Mouse (Mus musculus): ENCODE results near the gene Slc15a1. TPM values are rescaled to one million over a fixed set of nuclear protein-coding genes. Genes with fewer than 3 reads are reported as not detected.

Slc15a1 gene
- polyA plus RNA-seq, 1 experiment from 2014 or later: not detected

DNA sequence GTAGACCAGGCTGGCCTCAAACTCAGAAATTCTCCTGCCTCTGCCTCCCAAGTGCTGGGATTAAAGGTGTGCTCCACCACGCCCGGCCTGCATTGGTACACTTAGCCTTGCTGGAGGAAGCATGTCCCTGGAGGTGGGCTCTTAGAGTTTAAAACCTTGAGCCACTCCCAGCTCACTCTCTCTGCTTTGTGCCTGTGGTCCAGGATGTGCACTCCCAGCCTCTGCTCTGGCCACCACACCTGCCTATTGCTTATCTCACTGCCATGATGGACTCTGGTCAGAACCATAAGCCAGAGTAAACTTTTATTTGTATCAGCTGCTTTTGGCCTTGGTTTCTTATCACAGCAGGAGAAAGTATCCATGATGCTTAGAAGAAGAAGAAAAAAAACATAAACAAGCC is 40.7 kb downstream of the Slc15a1 start:
- Histone ChIP-seq H3K27ac (ENCODE audit: low read length) (no peak overlapping the region), H3K9ac (ENCODE audit: low read depth, low read length) (no peak overlapping the region), H3K9me3 (replicated peaks; ENCODE audit: control insufficient read depth, low read length, poor library complexity, severe bottlenecking) (no peaks in the 10 kb centered on the region), H3K4me1 (ENCODE audit: control insufficient read depth, insufficient read depth, low read length) (no peaks in the 10 kb centered on the region), H3K4me2 (ENCODE audit: low read length) (no peak overlapping the region), H3K27me3 (ENCODE audit: control insufficient read depth, insufficient read depth, low read depth, low read length) (no peaks in the 10 kb centered on the region), H3K4me3 (ENCODE audit: low read depth, low read length) (no peak overlapping the region), H3K36me3 (ENCODE audit: control insufficient read depth, insufficient read depth, low read length) (no peaks in the 10 kb centered on the region)
- no peak for ATAC-seq
- 97% methylated on average over 2 of the region's 2 CpGs for WGBS

DNA sequence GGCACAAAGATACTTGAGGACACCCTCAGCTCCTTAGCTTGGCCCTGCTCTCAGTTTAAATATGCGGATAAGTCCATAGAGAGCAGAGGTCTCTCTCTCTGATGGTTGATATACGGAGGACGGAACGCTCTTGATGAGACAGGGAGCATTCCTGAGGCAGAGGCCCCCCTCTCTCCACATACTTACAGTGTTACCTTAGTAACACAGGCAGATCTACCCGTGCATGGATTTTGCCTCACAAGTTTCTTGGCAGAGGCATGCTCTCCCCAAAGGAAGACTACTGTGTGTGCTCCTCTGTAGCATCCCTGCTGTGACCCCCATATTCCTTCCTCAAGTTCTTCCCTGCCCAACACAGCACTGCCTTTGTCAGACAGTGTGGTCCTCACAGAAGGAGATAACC is 42.3 kb downstream of the Slc15a1 start:
- H3K4me1 ChIP-seq (ENCODE audit: control insufficient read depth, insufficient read depth, low read length): no peaks in the 10 kb centered on the region
- 0 out of 2 replicates have a peak, but pooled peaks cover 4% of the 10 kb centered on the region for H3K9me3 ChIP-seq (replicated peaks; ENCODE audit: control insufficient read depth, low read length, poor library complexity, severe bottlenecking)
- H3K27ac ChIP-seq (ENCODE audit: low read length): no peak overlapping the region
- 22% methylated on average over 5 of the region's 5 CpGs for WGBS
- no peak overlapping the region for H3K9ac ChIP-seq (ENCODE audit: low read depth, low read length)
- no peak overlapping the region for H3K4me3 ChIP-seq (ENCODE audit: low read depth, low read length)
- no peaks in the 10 kb centered on the region for H3K36me3 ChIP-seq (ENCODE audit: control insufficient read depth, insufficient read depth, low read length)
- ATAC-seq: no peak
- no peaks in the 10 kb centered on the region for H3K27me3 ChIP-seq (ENCODE audit: control insufficient read depth, insufficient read depth, low read depth, low read length)
- no peak overlapping the region for H3K4me2 ChIP-seq (ENCODE audit: low read length)

DNA sequence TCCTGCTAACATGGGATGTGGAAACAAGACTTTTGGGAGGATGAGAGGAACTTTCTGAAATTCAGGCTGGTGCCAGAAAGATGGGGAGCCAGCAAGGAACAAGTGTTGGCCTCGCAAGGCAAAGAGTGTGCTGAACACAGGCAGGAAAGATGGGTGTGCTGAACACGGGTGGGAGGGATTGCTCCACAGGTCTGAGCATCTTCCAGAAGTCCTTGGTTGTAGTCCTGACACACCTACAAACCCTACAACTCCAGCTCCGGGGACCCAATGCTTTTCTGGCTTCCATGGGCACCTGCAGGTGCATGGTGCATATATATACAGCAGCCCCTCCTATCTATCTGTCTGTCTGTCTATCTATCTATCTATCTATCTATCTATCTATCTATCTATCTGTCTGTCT is 44.1 kb downstream of the Slc15a1 start:
- Histone ChIP-seq H3K4me2 (ENCODE audit: low read length) (no peak overlapping the region), H3K9me3 (replicated peaks; ENCODE audit: control insufficient read depth, low read length, poor library complexity, severe bottlenecking) (0 out of 2 replicates have a peak, but pooled peaks cover 4% of the 10 kb centered on the region), H3K27ac (ENCODE audit: low read length) (no peak overlapping the region), H3K27me3 (ENCODE audit: control insufficient read depth, insufficient read depth, low read depth, low read length) (no peaks in the 10 kb centered on the region), H3K4me3 (ENCODE audit: low read depth, low read length) (no peak overlapping the region), H3K4me1 (ENCODE audit: control insufficient read depth, insufficient read depth, low read length) (no peaks in the 10 kb centered on the region), H3K36me3 (ENCODE audit: control insufficient read depth, insufficient read depth, low read length) (no peaks in the 10 kb centered on the region), H3K9ac (ENCODE audit: low read depth, low read length) (no peak overlapping the region)
- ATAC-seq: no peak
- WGBS: 80% methylated on average over 3 of the region's 3 CpGs

DNA sequence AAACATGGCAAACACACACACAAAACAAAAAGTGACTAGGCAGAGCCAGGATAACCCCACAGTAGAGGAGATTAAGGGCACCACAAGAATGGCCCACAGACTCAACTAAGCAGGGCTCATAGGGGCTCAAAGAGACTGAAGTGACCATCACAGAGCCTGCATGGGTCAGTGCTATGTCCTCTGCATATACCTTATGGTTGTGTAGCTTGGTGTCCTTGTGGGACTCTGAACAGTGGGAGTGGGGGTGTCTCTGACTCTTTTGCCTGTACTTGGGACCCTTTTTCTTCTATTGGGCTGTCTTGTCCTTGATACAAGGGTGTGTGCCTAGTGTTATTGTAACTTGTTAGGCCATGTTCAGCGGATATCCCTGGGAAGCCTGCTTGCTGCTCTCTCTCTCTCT is 46.5 kb downstream of the Slc15a1 start:
- H3K4me3 ChIP-seq (ENCODE audit: low read depth, low read length): no peak overlapping the region
- H3K4me2 ChIP-seq (ENCODE audit: low read length): no peak overlapping the region
- 0 out of 2 replicates have a peak, but pooled peaks cover 4% of the 10 kb centered on the region for H3K9me3 ChIP-seq (replicated peaks; ENCODE audit: control insufficient read depth, low read length, poor library complexity, severe bottlenecking)
- H3K4me1 ChIP-seq (ENCODE audit: control insufficient read depth, insufficient read depth, low read length): no peaks in the 10 kb centered on the region
- no peaks in the 10 kb centered on the region for H3K36me3 ChIP-seq (ENCODE audit: control insufficient read depth, insufficient read depth, low read length)
- H3K27me3 ChIP-seq (ENCODE audit: control insufficient read depth, insufficient read depth, low read depth, low read length): no peaks in the 10 kb centered on the region
- H3K27ac ChIP-seq (ENCODE audit: low read length): no peak overlapping the region
- no peak overlapping the region for H3K9ac ChIP-seq (ENCODE audit: low read depth, low read length)
- 76% methylated on average over 1 of the region's 1 CpGs for WGBS
- no peak for ATAC-seq

DNA sequence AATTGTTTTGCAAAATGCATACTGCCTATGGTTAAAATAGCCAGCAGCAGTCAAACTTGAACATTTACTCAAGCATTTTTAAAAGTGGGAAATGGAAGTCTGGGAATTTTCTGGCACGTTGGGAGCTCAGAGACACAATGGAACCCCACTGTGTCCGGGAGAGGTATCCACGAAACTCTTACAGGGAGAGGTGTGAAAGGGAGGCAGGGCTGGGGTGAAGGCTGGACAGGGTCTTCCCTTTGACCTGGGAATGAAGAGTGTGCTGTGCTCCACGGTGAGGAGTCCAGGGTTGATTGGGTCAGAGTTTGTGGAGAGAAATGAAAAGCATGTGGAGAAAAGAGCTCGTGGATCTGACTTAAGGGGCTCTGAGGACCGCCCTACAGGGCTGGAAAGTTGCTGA is 47.5 kb downstream of the Slc15a1 start:
- Histone ChIP-seq H3K9ac (ENCODE audit: low read depth, low read length) (no peak overlapping the region), H3K9me3 (replicated peaks; ENCODE audit: control insufficient read depth, low read length, poor library complexity, severe bottlenecking) (0 out of 2 replicates have a peak, but pooled peaks cover 4% of the 10 kb centered on the region), H3K27ac (ENCODE audit: low read length) (no peak overlapping the region), H3K36me3 (ENCODE audit: control insufficient read depth, insufficient read depth, low read length) (no peaks in the 10 kb centered on the region), H3K4me2 (ENCODE audit: low read length) (no peak overlapping the region), H3K4me3 (ENCODE audit: low read depth, low read length) (no peak overlapping the region), H3K4me1 (ENCODE audit: control insufficient read depth, insufficient read depth, low read length) (no peaks in the 10 kb centered on the region), H3K27me3 (ENCODE audit: control insufficient read depth, insufficient read depth, low read depth, low read length) (no peaks in the 10 kb centered on the region)
- no peak for ATAC-seq
- 60% methylated on average over 6 of the region's 6 CpGs for WGBS

DNA sequence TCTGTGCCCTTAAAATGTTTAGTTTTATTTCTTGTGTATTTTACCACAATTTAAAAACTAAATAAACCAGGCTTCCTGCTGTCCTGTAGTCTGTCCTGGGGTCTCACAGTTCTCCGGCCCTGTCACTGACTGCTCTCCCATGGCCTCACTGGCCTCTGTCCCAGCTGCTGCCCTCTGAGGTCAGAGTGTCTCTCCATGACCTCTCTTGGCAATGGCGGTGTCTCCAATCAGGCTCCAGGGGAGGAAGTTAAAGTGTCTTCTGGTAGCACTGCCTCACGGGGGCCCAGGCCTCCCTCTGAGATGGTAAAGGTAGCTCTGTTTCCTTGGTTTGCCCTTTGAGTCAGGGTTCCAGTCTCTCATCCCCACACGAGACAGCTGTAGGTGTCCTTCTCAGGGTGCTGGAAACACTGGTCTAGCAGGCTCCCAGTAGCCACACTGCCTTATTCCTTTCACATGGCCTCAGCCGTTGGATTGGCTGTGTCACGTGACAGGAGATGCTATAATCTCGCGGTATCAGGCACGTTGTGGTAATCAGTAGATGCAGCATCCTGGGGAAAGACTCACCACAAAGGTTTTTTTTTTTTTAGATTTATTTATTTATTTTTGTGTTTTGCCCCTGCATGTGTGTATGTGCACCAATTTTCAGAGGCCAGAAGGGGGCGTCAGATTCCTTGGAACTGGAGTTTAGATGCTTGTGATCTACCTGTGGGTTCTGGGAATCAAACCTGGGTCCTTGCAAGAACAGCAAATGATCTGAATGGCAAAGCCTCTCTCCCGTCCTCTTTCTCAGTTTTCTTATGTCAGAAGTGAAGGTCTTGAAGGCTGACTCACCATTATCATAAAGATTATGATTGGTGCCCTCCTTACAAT is 48.4 kb downstream of the Slc15a1 start:
- WGBS: 87% methylated on average over 11 of the region's 11 CpGs
- H3K27me3 ChIP-seq (ENCODE audit: control insufficient read depth, insufficient read depth, low read depth, low read length): no peaks in the 10 kb centered on the region
- ATAC-seq: no peak

DNA sequence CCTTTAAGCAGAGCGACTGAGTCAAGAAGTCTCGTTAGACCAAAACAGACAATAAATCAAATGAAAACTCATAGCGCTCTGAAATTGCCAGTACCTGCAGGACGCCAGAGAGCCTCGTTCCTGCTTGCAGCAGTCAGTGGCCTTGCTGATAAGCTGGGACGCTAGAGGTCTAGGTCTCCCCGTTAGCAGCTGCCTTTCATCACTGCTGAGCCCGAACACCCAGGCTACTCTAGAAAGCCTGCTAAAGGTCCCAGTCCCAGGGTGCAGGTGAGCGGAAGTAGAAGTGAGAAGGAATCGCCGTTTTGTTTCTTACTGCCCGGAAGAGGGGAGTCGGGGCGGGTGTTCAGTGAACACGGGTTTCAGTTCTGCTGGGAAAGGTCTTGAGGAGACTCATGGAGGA is 49.1 kb downstream of the Slc15a1 start:
- no peak for ATAC-seq
- Histone ChIP-seq H3K4me2 (ENCODE audit: low read length) (no peak overlapping the region), H3K4me3 (ENCODE audit: low read depth, low read length) (no peak overlapping the region), H3K9me3 (replicated peaks; ENCODE audit: control insufficient read depth, low read length, poor library complexity, severe bottlenecking) (0 out of 2 replicates have a peak, but pooled peaks cover 4% of the 10 kb centered on the region), H3K27me3 (ENCODE audit: control insufficient read depth, insufficient read depth, low read depth, low read length) (no peaks in the 10 kb centered on the region), H3K36me3 (ENCODE audit: control insufficient read depth, insufficient read depth, low read length) (no peaks in the 10 kb centered on the region), H3K9ac (ENCODE audit: low read depth, low read length) (no peak overlapping the region), H3K4me1 (ENCODE audit: control insufficient read depth, insufficient read depth, low read length) (no peaks in the 10 kb centered on the region), H3K27ac (ENCODE audit: low read length) (no peak overlapping the region)
- WGBS: 87% methylated on average over 15 of the region's 15 CpGs

More for the DNA sequence above, 48.4 kb downstream of the Slc15a1 start:
- Histone ChIP-seq H3K4me1 (ENCODE audit: control insufficient read depth, insufficient read depth, low read length) (no peaks in the 10 kb centered on the region), H3K9ac (ENCODE audit: low read depth, low read length) (no peak overlapping the region), H3K4me2 (ENCODE audit: low read length) (no peak overlapping the region), H3K4me3 (ENCODE audit: low read depth, low read length) (no peak overlapping the region), H3K36me3 (ENCODE audit: control insufficient read depth, insufficient read depth, low read length) (no peaks in the 10 kb centered on the region), H3K27ac (ENCODE audit: low read length) (no peak overlapping the region), H3K9me3 (replicated peaks; ENCODE audit: control insufficient read depth, low read length, poor library complexity, severe bottlenecking) (0 out of 2 replicates have a peak, but pooled peaks cover 4% of the 10 kb centered on the region)

DNA sequence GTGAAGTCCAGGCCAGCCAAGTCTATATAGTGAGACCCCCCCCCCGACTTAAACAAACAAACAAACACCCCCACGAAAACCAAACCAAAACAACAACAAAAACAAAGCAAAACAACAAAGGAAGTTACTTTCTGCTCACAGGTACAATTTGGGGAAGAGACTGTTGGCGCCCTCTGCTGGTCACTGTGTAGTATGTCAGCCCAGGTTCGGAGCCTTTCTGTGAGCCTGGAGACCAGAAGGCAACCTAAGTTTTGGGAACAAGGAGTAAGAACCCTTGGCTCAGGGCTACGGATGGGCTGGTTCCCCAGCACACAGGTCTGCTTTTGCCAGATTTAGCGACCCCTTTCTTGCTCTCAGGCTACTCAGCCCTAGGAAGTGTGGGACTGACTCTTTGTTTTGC is 49.5 kb downstream of the Slc15a1 start:
- H3K36me3 ChIP-seq (ENCODE audit: control insufficient read depth, insufficient read depth, low read length): no peaks in the 10 kb centered on the region
- WGBS: 14% methylated on average over 6 of the region's 6 CpGs
- no peak for ATAC-seq
- H3K4me3 ChIP-seq (ENCODE audit: low read depth, low read length): no peak overlapping the region
- H3K27me3 ChIP-seq (ENCODE audit: control insufficient read depth, insufficient read depth, low read depth, low read length): no peaks in the 10 kb centered on the region
- H3K27ac ChIP-seq (ENCODE audit: low read length): no peak overlapping the region
- H3K4me2 ChIP-seq (ENCODE audit: low read length): no peak overlapping the region
- H3K9me3 ChIP-seq (replicated peaks; ENCODE audit: control insufficient read depth, low read length, poor library complexity, severe bottlenecking): 0 out of 2 replicates have a peak, but pooled peaks cover 4% of the 10 kb centered on the region
- H3K9ac ChIP-seq (ENCODE audit: low read depth, low read length): no peak overlapping the region
- H3K4me1 ChIP-seq (ENCODE audit: control insufficient read depth, insufficient read depth, low read length): no peaks in the 10 kb centered on the region

DNA sequence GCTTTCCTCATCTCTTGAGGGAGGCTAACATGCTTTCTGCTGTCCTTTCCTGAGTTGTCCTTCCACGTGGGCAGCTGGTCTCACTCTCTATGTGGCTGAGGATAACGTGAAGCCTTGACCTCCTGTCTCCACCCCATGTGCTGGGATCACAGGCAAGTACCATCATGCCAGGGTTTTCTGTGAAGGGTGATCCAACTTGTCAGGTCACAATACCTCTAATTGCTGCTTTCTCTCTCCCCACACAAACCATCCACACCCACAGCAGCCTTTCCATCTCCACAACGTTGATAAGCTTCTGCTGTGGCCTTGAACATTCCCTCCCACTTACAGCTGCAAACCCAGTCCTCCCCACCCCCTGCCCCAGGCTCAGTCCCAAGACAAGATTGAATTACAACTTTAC is 51.9 kb downstream of the Slc15a1 start:
- no peak overlapping the region for H3K9ac ChIP-seq (ENCODE audit: low read depth, low read length)
- 74% methylated on average over 3 of the region's 3 CpGs for WGBS
- ATAC-seq: no peak

More for the DNA sequence above, 51.9 kb downstream of the Slc15a1 start:
- Histone ChIP-seq H3K27me3 (ENCODE audit: control insufficient read depth, insufficient read depth, low read depth, low read length) (no peaks in the 10 kb centered on the region), H3K4me1 (ENCODE audit: control insufficient read depth, insufficient read depth, low read length) (no peaks in the 10 kb centered on the region), H3K36me3 (ENCODE audit: control insufficient read depth, insufficient read depth, low read length) (no peaks in the 10 kb centered on the region), H3K4me3 (ENCODE audit: low read depth, low read length) (no peak overlapping the region), H3K9me3 (replicated peaks; ENCODE audit: control insufficient read depth, low read length, poor library complexity, severe bottlenecking) (no peaks in the 10 kb centered on the region), H3K4me2 (ENCODE audit: low read length) (no peak overlapping the region), H3K27ac (ENCODE audit: low read length) (no peak overlapping the region)
